7 mouse cellular contexts compared by ENCODE assay signal in the genomic region with DNA sequence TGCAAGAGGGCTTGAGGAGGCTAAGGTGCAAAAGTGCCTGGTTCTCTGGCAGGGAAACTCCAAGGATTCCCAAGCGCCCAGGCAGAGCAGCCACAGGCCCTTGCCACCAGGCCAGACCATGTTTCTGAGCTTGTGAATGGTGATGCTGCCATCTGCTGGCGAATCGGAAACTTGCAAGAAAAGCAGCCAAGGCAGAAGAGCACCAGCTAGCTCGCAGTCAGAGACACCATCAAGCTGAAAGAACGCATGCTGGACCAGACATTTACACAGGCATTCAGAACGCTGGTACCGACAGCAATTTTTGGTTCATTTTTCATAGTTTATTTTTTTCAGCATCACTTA. TPM values are rescaled to one million over a fixed set of nuclear protein-coding genes. Genes with fewer than 3 reads are reported as not detected.
DNase-seq lines count a peak whose midpoint lies in the region; ATAC-seq lines count a peak whose summit lies in the region.

No protein-coding gene starts in this region.

- H3K9me3 ChIP-seq in intestine, embryonic 15.5 days = no peaks in the 10 kb centered on the region
- H3K9me3 ChIP-seq in midbrain, embryonic 14.5 days (ENCODE audit: control insufficient read depth, low read length) = no peaks in the 10 kb centered on the region

- WGBS in intestine, embryonic 15.5 days = 15% methylated on average over 7 of the region's 7 CpGs
- 19% methylated on average over 7 of the region's 7 CpGs for WGBS in midbrain, embryonic 14.5 days

- no peaks in the 10 kb centered on the region for H3K27me3 ChIP-seq in intestine, embryonic 15.5 days (replicated peaks)
- no peaks in the 10 kb centered on the region for H3K27me3 ChIP-seq in midbrain, embryonic 14.5 days (ENCODE audit: control insufficient read depth, insufficient read depth, low read length)

- H3K4me2 ChIP-seq in intestine, embryonic 15.5 days (replicated peaks) = no peak overlapping the region
- no peak overlapping the region for H3K4me2 ChIP-seq in midbrain, embryonic 14.5 days (ENCODE audit: low read length)

- H3K4me1 ChIP-seq in intestine, embryonic 15.5 days (replicated peaks) = no peaks in the 10 kb centered on the region
- H3K4me1 ChIP-seq in midbrain, embryonic 14.5 days (ENCODE audit: control insufficient read depth, insufficient read depth, low read length) = peaks cover 11% of the 10 kb centered on the region

- H3K9ac ChIP-seq in intestine, embryonic 15.5 days = no peak overlapping the region
- H3K9ac ChIP-seq in midbrain, embryonic 14.5 days (replicated peaks; ENCODE audit: low read length) = no peak overlapping the region

- peak; percentile 90 to 93 for DNase-seq in cerebellum, postnatal 36 days
- peak; percentile 80 for DNase-seq in gastrocnemius, adult 18-20 months (ENCODE audit: low spot score)
- peak; percentile 84 to 85 for DNase-seq in left cerebral cortex, postnatal 10 days (ENCODE audit: extremely low spot score in 1 of 2, low spot score in 2 of 2)
- peak; percentile 94 for DNase-seq in midbrain, embryonic 14.5 days
- DNase-seq in spleen, adult 18-20 months = peak; percentile 40 to 74

- H3K27ac ChIP-seq in intestine, embryonic 15.5 days = no peak overlapping the region
- H3K27ac ChIP-seq in midbrain, embryonic 14.5 days (replicated peaks; ENCODE audit: low read depth, low read length) = no peak overlapping the region

- H3K36me3 ChIP-seq in intestine, embryonic 15.5 days = peaks cover 11% of the 10 kb centered on the region; the same call in 1 of the 2 replicates
- peaks cover 35% of the 10 kb centered on the region for H3K36me3 ChIP-seq in midbrain, embryonic 14.5 days (ENCODE audit: control insufficient read depth, insufficient read depth, low read length)

- intact Hi-C loops in left cerebral cortex, postnatal 10 days (cut with DNase I) = loop anchor here (2.0 to 10.0 kb wide), 2 partner anchors 101 to 903 kb away; no protein-coding TSS in a partner anchor

- no peak overlapping the region for H3K4me3 ChIP-seq in intestine, embryonic 15.5 days (replicated peaks)
- H3K4me3 ChIP-seq in midbrain, embryonic 14.5 days (replicated peaks; ENCODE audit: low read depth, low read length) = no peak overlapping the region

- peak; percentile 46 for ATAC-seq in activated CD4-positive, CD25-positive, alpha-beta regulatory T cell, adult 4 months
- peak; percentile 81 for ATAC-seq in intestine, embryonic 15.5 days
- peak; percentile 75 for ATAC-seq in midbrain, embryonic 14.5 days (ENCODE audit: low FRiP score, low TSS enrichment)

RNA-seq across cellular contexts. Expression of a gene that starts 22.8 kb away (rescaled TPM):
- 10 to 100 TPM; 10.1 to 12.3 TPM for polyA plus RNA-seq in activated CD4-positive, CD25-positive, alpha-beta regulatory T cell, adult 4 months (2017; shearing (Covaris generic))
- 1 to 10 TPM; 1.9 to 3.1 TPM for total RNA-seq in gastrocnemius, adult 18-20 months (2021)
- 9.2 TPM in 2 replicates for polyA plus RNA-seq in intestine, embryonic 15.5 days (2015; fragmentation: Nextera tagmentation; extraction: Ambion mirVana)
- total RNA-seq in left cerebral cortex, postnatal 10 days (2021) = 10 to 100 TPM; 14.2 to 18.1 TPM
- 18.8 and 24.6 TPM in 2 replicates for polyA plus RNA-seq in midbrain, embryonic 14.5 days (2014; fragmentation: Nextera tagmentation; extraction: Ambion mirVana)

RNA-seq across cellular contexts. Expression of a gene that starts 22.8 kb away (rescaled TPM):
- 10 to 100 TPM; 41.1 to 43.5 TPM for polyA plus RNA-seq in activated CD4-positive, CD25-positive, alpha-beta regulatory T cell, adult 4 months (2017; shearing (Covaris generic))
- total RNA-seq in gastrocnemius, adult 18-20 months (2021) = 10 to 100 TPM; 21.3 to 22.0 TPM
- polyA plus RNA-seq in intestine, embryonic 15.5 days (2015; fragmentation: Nextera tagmentation; extraction: Ambion mirVana) = 101 and 116 TPM in 2 replicates
- 10 to 100 TPM; 12.0 to 12.9 TPM for total RNA-seq in left cerebral cortex, postnatal 10 days (2021)
- 37.7 and 41.9 TPM in 2 replicates for polyA plus RNA-seq in midbrain, embryonic 14.5 days (2014; fragmentation: Nextera tagmentation; extraction: Ambion mirVana)

RNA-seq across cellular contexts. Expression of a gene that starts 37.7 kb away (rescaled TPM):
- under 1 TPM; 0.40 to 0.67 TPM for polyA plus RNA-seq in activated CD4-positive, CD25-positive, alpha-beta regulatory T cell, adult 4 months (2017; shearing (Covaris generic))
- total RNA-seq in gastrocnemius, adult 18-20 months (2021) = 1 to 10 TPM; 1.2 to 2.1 TPM
- polyA plus RNA-seq in intestine, embryonic 15.5 days (2015; fragmentation: Nextera tagmentation; extraction: Ambion mirVana) = 59.8 and 62.3 TPM in 2 replicates
- 100 to 1,000 TPM; 793 to 891 TPM for total RNA-seq in left cerebral cortex, postnatal 10 days (2021)
- polyA plus RNA-seq in midbrain, embryonic 14.5 days (2014; fragmentation: Nextera tagmentation; extraction: Ambion mirVana) = 280 and 671 TPM in 2 replicates

Comparison
In these comparisons a context has a peak if more than half of its experiments do, and no peak if none do; other contexts are left out.
1. RNA of a gene that starts 37.7 kb away (polyA plus RNA-seq): 280 to 671 TPM in midbrain, embryonic 14.5 days and 59.8 to 62.3 TPM in intestine, embryonic 15.5 days; 0.40 to 0.67 TPM in activated CD4-positive, CD25-positive, alpha-beta regulatory T cell, adult 4 months; every median in the first group is over 10 times any median in the second.
2. Peak in every context shown above with its lines, with median percentiles within 50 percentile points of each other: ATAC-seq and DNase-seq.